Mouse (Mus musculus): ENCODE results near the gene Evi2b. TPM values are rescaled to one million over a fixed set of nuclear protein-coding genes. Genes with fewer than 3 reads are reported as not detected.

Gene Evi2b
- polyA plus RNA-seq, 1 experiment: 95.6 TPM

GRCm38 (mm10) chr11:79519878-79520291 is 3.7 kb downstream of the Evi2b start:
- Histone ChIP-seq H3K27ac (ENCODE audit: control insufficient read depth, insufficient read depth, low read length) (no peak overlapping the region), H3K27me3 (ENCODE audit: control insufficient read depth, insufficient read depth, low read length) (no peaks in the 10 kb centered on the region), H3K4me1 (replicated peaks; ENCODE audit: control insufficient read depth, insufficient read depth, low read length) (peaks cover 14% of the 10 kb centered on the region), H3K36me3 (ENCODE audit: control insufficient read depth, insufficient read depth, low read length) (peaks cover 16% of the 10 kb centered on the region), H3K4me3 (ENCODE audit: control insufficient read depth, insufficient read depth, low read length) (no peak overlapping the region)
- WGBS: 0% methylated on average over 1 of the region's 1 CpGs
- peak; percentile 36 for DNase-seq
- TF ChIP-seq CTCF (IDR thresholded peaks at IDR 0.05; ENCODE audit: borderline replicate concordance, control insufficient read depth, extremely low read depth, insufficient read depth, low read length, poor library complexity): no peak
- no peak for TF ChIP-seq POLR2A (IDR thresholded peaks at IDR 0.05; ENCODE audit: control insufficient read depth, extremely low read depth, insufficient read depth, low read length, poor library complexity)

- no peak for TF ChIP-seq CTCF (IDR thresholded peaks at IDR 0.05; ENCODE audit: borderline replicate concordance, control insufficient read depth, extremely low read depth, insufficient read depth, low read length, poor library complexity)
- no peak for TF ChIP-seq POLR2A (IDR thresholded peaks at IDR 0.05; ENCODE audit: control insufficient read depth, extremely low read depth, insufficient read depth, low read length, poor library complexity)
- H3K27me3 ChIP-seq (ENCODE audit: control insufficient read depth, insufficient read depth, low read length): no peaks in the 10 kb centered on the region
- DNase-seq: no peak
- H3K36me3 ChIP-seq (ENCODE audit: control insufficient read depth, insufficient read depth, low read length): peaks cover 20% of the 10 kb centered on the region
- no peak overlapping the region for H3K4me3 ChIP-seq (ENCODE audit: control insufficient read depth, insufficient read depth, low read length)
- peaks cover 13% of the 10 kb centered on the region for H3K4me1 ChIP-seq (replicated peaks; ENCODE audit: control insufficient read depth, insufficient read depth, low read length)
- H3K27ac ChIP-seq (ENCODE audit: control insufficient read depth, insufficient read depth, low read length): no peak overlapping the region; the same call in 1 of the 2 replicates
- WGBS: 33% methylated on average over 6 of the region's 6 CpGs
Measured at GRCm38 (mm10) chr11:79519299-79519698, 4.3 kb downstream of the Evi2b start.

- Histone ChIP-seq H3K27me3 (ENCODE audit: control insufficient read depth, insufficient read depth, low read length) (no peaks in the 10 kb centered on the region), H3K4me3 (ENCODE audit: control insufficient read depth, insufficient read depth, low read length) (no peak overlapping the region), H3K27ac (ENCODE audit: control insufficient read depth, insufficient read depth, low read length) (no peak overlapping the region), H3K4me1 (replicated peaks; ENCODE audit: control insufficient read depth, insufficient read depth, low read length) (peaks cover 5% of the 10 kb centered on the region), H3K36me3 (ENCODE audit: control insufficient read depth, insufficient read depth, low read length) (peaks cover 29% of the 10 kb centered on the region)
- TF ChIP-seq POLR2A (IDR thresholded peaks at IDR 0.05; ENCODE audit: control insufficient read depth, extremely low read depth, insufficient read depth, low read length, poor library complexity) (no peak), CTCF (IDR thresholded peaks at IDR 0.05; ENCODE audit: borderline replicate concordance, control insufficient read depth, extremely low read depth, insufficient read depth, low read length, poor library complexity) (no peak)
- DNase-seq: no peak
- WGBS: 94% methylated on average over 2 of the region's 2 CpGs
Measured at GRCm38 (mm10) chr11:79515798-79516197, 7.8 kb downstream of the Evi2b start.

- Histone ChIP-seq H3K27ac (ENCODE audit: control insufficient read depth, insufficient read depth, low read length) (no peak overlapping the region), H3K4me3 (ENCODE audit: control insufficient read depth, insufficient read depth, low read length) (no peak overlapping the region), H3K27me3 (ENCODE audit: control insufficient read depth, insufficient read depth, low read length) (no peaks in the 10 kb centered on the region), H3K36me3 (ENCODE audit: control insufficient read depth, insufficient read depth, low read length) (peaks cover 29% of the 10 kb centered on the region), H3K4me1 (replicated peaks; ENCODE audit: control insufficient read depth, insufficient read depth, low read length) (peaks cover 4% of the 10 kb centered on the region; the same call in 1 of the 2 replicates)
- TF ChIP-seq CTCF (IDR thresholded peaks at IDR 0.05; ENCODE audit: borderline replicate concordance, control insufficient read depth, extremely low read depth, insufficient read depth, low read length, poor library complexity) (no peak), POLR2A (IDR thresholded peaks at IDR 0.05; ENCODE audit: control insufficient read depth, extremely low read depth, insufficient read depth, low read length, poor library complexity) (no peak)
- 83% methylated on average over 6 of the region's 6 CpGs for WGBS
- DNase-seq: no peak
Measured at GRCm38 (mm10) chr11:79515331-79515730, 8.2 kb downstream of the Evi2b start.

GRCm38 (mm10) chr11:79511970-79512369 is 11.6 kb downstream of the Evi2b start:
- H3K27me3 ChIP-seq (ENCODE audit: control insufficient read depth, insufficient read depth, low read length): no peaks in the 10 kb centered on the region
- WGBS: 93% methylated on average over 3 of the region's 3 CpGs
- no peak overlapping the region for H3K27ac ChIP-seq (ENCODE audit: control insufficient read depth, insufficient read depth, low read length)
- peaks cover 29% of the 10 kb centered on the region for H3K36me3 ChIP-seq (ENCODE audit: control insufficient read depth, insufficient read depth, low read length)
- peaks cover 2% of the 10 kb centered on the region; the same call in 1 of the 2 replicates for H3K4me1 ChIP-seq (replicated peaks; ENCODE audit: control insufficient read depth, insufficient read depth, low read length)
- no peak for DNase-seq
- no peak overlapping the region for H3K4me3 ChIP-seq (ENCODE audit: control insufficient read depth, insufficient read depth, low read length)
- TF ChIP-seq POLR2A (IDR thresholded peaks at IDR 0.05; ENCODE audit: control insufficient read depth, extremely low read depth, insufficient read depth, low read length, poor library complexity) (no peak), CTCF (IDR thresholded peaks at IDR 0.05; ENCODE audit: borderline replicate concordance, control insufficient read depth, extremely low read depth, insufficient read depth, low read length, poor library complexity) (no peak)

GRCm38 (mm10) chr11:79504506-79504905 is 19.1 kb downstream of the Evi2b start:
- no peaks in the 10 kb centered on the region for H3K4me1 ChIP-seq (replicated peaks; ENCODE audit: control insufficient read depth, insufficient read depth, low read length)
- WGBS: 97% methylated on average over 7 of the region's 7 CpGs
- no peaks in the 10 kb centered on the region for H3K36me3 ChIP-seq (ENCODE audit: control insufficient read depth, insufficient read depth, low read length)
- no peaks in the 10 kb centered on the region for H3K27me3 ChIP-seq (ENCODE audit: control insufficient read depth, insufficient read depth, low read length)
- no peak overlapping the region for H3K27ac ChIP-seq (ENCODE audit: control insufficient read depth, insufficient read depth, low read length)
- no peak overlapping the region for H3K4me3 ChIP-seq (ENCODE audit: control insufficient read depth, insufficient read depth, low read length)
- TF ChIP-seq CTCF (IDR thresholded peaks at IDR 0.05; ENCODE audit: borderline replicate concordance, control insufficient read depth, extremely low read depth, insufficient read depth, low read length, poor library complexity): no peak
- TF ChIP-seq POLR2A (IDR thresholded peaks at IDR 0.05; ENCODE audit: control insufficient read depth, extremely low read depth, insufficient read depth, low read length, poor library complexity): no peak
- DNase-seq: no peak

GRCm38 (mm10) chr11:79503845-79504244 is 19.7 kb downstream of the Evi2b start, which contains the start of gene Omg:
Gene Omg, minus strand, starts transcription at chr11:79504084.
- DNase-seq: no peak
- Histone ChIP-seq H3K4me3 (ENCODE audit: control insufficient read depth, insufficient read depth, low read length) (no peak within 1 kb of the TSS), H3K4me1 (replicated peaks; ENCODE audit: control insufficient read depth, insufficient read depth, low read length) (no peaks in the 10 kb centered on the region), H3K27ac (ENCODE audit: control insufficient read depth, insufficient read depth, low read length) (no peak within 1 kb of the TSS), H3K27me3 (ENCODE audit: control insufficient read depth, insufficient read depth, low read length) (no peaks in the 10 kb centered on the region), H3K36me3 (ENCODE audit: control insufficient read depth, insufficient read depth, low read length) (no peaks in the 10 kb centered on the region)
- 90% methylated on average over 8 of the region's 8 CpGs for WGBS
- TF ChIP-seq CTCF (IDR thresholded peaks at IDR 0.05; ENCODE audit: borderline replicate concordance, control insufficient read depth, extremely low read depth, insufficient read depth, low read length, poor library complexity): no peak
- no peak for TF ChIP-seq POLR2A (IDR thresholded peaks at IDR 0.05; ENCODE audit: control insufficient read depth, extremely low read depth, insufficient read depth, low read length, poor library complexity)

Data from thymus, adult 2 months (tissue).